Mouse (Mus musculus) lung, postnatal 4 days (tissue): ENCODE measurements around the gene Tbc1d2b.

Source experiments
- DNase-seq, 2 experiments: peaks; one replicate each; pipeline ENCODE4 v3.0.0; 2021

The Tbc1d2b gene

DNA sequence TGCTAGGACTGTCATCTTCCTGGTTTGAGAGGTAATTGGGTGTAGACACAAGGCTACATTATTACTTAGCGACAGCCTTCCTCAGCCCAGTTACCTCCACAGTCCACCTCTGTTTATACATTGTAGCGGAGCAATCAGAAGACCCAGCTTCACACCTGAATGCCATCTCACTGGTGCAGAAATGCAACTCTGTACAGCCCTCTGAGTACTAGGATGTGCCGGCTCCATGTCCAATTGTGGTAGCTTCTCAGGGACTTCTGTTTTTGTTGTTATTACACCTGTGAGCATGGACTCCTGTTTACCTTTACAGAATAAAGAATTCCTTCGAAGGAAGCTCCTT lies 7.3 kb downstream of the Tbc1d2b start:
- no peak for DNase-seq

DNA sequence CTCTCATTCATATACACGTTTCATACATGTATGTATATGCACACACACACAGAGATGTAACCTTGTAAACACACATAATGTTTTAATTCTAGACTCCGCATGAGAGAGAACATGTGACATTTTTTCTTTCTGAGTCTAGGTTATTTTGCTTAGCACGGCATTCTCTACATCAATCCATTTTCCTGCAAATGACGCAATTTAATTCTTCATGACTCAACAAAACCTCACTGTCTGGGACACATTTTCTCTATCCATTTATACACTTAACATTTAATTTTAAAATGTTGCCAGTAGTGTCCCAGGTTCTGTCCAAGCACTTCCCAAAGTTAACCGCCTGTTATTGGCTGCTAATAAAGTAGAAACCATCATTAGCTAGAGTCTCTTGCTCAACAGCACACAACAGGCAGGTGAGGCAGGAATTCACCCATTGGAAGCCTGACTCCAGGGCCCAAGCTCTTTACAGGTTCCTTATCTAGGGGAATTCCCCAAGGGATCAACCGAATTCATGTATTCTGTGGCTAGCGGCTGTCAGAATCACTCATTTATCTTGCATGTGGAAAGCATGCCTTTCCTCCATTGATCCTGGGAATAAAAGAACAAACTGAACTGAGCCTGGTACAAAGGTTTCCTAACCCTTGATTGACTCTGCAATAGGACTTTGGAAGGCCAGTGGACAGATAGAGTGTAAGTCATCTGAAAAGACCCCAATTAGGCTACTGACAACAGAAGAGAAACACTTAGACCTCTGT lies 7.8 kb downstream of the Tbc1d2b start:
- no peak for DNase-seq

DNA sequence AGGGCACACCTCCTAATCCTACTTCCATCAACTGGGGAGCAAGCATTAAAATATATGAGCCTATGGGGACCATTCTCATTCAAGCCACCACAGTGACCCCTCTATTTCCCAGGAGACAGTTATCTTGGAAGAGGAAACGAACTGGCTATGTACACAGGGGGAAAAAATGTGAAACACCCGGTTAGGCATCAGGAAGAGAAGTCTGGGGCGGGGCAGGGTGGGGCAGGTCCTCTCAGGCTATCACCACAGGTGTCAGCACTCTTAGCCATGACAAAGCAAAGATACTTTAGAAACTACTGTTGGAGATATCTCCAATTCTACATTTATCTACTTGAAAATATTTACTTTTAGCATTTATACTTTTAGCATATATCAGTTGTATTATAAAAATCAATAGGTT lies 8.5 kb downstream of the Tbc1d2b start:
- DNase-seq: no peak

DNA sequence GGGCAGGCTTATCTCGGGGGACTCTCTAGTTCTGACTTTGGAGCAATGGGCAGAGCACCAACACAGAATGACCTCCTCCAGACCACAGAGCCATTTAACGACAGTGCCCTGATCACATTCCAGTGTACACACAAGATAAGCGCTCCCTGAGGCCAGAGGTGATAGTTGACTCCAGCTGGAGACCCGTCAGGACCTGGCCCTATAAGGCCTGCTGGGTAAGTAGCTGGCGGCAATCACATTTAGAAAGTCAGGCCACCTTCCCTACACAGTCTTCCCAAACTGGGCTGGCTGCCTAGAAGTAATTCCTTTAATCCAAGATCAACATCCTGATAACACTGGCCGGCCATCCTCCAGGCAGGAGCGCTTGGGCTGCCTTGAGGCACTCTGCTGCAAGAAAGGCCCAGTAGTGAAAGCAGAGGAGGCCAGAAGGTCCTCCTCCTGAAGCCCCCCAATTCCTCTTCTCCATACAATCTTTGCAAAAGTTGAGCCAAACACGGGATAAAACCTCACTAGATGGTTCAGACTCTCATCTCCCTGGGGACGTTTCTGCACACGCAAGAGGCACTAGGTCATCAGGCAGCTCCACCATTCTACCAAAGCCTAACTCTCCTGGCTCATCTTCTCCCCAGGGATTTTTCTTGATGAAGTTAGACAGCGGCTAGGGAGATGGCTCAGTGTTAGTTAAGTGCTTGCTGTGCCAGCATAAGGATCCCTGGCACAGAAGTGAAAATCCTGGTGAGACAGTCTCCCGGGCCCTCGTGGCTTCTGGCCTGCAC lies 9.8 kb downstream of the Tbc1d2b start:
- DNase-seq: peak; percentile 32 to 48

DNA sequence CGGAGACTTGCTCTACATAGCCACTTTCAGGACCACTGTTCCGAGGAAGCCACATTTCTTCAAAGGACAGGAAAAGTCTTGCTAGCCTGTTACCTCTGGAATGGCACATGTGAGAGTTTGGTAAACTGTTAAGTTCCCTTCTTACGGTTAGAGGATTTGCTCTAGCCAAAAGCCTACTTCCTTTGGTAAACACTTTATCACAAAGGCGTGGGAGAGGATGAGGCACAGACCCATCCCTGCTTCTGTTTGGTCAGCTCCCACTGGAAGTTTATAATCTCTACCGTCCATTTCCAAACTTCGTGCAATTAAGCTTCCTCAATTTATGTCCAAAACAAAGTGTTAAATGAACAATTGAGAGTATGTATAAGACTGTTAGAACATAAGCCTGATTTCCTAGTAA lies 10.5 kb downstream of the Tbc1d2b start:
- no peak for DNase-seq

DNA sequence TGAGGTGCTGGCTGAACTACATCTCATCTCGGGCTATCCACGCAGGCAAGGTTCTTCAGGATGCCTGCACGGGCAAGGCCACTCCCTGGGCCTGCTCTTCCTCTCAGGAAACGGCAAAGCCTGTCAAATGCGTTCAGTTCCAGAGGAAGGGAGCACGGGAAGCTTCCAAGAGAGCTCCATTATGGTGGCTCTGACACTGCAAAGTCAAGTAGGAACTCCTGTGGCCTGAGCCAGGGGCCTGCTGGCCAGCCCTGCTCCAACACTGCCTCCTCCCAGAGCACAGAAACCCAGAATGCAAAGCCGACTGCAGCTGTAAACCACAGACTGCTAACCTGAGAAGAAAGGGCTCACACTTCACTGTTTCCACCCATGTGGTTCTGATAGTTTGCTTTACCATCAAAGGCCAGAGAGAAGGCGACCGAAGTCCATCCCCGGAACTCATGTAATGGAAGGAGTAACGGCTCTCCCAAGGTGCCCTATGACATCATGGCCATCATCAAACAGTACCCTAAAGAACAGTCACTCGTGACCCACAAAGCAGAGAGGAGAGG lies 11.1 kb downstream of the Tbc1d2b start:
- DNase-seq: no peak

DNA sequence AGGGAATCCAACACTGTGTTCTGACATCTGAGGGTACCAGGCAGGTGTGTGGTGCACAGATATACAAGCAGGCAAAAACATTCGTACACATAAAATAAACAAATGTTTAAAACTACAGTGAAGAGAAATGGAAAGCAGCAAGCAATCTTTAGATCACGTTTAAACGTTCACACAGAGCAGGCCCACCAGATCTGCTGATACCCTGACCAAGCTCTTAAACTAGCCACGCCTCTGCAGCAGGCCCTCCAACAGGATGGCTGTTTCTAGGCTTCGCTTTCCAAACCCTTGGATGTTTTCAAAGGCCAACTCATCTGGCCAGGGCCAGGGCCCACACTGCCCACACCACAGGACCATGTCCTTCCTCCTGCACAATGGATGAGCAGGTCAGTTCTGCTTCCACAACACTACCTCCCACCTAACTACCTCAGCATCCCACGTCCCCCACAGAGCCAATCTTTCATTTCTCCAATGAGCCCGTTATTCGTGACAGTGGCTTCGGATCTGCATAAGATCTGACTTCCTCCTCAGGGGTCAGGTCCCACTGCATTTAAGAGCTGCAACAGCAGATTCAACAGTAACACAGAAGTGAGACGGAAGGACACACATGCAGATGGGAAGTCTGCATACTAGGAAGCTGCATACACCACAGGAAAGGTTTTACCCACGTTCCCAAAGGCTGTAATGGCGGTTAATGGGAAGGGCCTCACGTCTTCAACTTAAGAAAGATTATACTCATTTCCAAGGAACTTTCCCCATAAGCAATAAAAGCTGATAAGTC lies 12.7 kb downstream of the Tbc1d2b start:
- DNase-seq: no peak

DNA sequence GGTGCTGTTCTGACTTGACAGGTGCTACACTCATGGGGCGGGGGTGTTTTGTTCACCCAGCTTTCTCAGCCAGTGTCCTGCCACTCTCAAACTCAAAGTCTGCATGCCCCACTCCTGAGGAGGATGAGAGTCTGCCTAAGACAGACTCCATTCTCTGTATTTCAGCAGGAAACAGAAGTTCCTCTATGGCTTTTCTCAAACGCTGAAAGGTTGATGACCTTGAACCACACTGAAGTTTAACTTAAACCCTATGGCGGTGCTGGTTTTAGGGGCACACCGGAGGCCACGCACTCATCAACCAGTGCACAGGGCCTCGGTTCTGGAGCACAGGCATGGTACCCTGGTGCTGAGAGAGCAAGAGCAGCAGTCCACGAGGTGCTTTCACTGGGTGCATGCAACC lies 13.4 kb downstream of the Tbc1d2b start:
- DNase-seq: no peak

DNA sequence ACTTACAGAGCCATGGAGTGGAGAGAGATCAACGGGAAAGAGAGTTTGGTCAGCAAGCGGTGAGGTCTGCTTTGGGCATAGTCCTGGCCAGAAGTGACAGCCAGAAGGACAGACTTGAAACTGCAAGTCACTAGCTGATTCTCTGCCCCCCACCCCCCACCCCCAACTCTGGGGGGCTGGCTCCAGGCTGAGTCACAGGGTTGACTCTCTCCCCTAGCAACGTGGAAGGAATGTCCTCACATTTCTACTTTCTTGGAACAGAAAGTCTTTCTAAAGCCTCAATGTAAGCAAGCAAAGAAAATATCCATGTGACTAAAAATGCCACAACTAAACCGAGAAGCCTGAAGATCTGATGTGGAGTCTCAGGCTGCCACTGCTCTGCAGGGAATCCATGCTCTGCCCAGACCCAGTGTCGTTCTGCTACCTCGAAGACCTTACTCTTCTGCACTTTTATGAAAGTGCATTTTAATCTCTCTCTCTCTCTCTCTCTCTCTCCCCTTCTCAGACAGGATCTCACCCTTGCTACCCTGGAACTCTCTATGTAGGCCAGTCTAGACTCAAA lies 14.7 kb downstream of the Tbc1d2b start:
- DNase-seq: no peak

DNA sequence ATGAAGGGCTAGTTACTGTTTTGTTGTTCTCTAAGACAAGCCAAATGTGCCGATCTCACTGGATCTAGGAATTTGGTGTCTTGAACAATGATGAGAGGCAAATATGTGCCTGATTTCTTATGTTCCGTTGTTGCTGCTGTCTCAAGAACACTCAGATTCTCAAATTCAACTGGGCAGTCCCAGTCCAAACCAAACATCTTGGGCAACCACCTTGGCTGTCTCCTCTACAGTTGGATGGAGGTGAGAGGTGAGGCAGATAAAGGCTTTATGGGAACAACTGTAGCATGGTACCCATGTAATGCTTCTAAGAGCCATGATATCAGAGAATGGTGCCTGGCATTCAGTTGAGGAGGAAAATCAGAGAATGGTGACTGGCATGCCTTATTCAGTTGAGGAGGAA lies 17.4 kb downstream of the Tbc1d2b start:
- DNase-seq: no peak

DNA sequence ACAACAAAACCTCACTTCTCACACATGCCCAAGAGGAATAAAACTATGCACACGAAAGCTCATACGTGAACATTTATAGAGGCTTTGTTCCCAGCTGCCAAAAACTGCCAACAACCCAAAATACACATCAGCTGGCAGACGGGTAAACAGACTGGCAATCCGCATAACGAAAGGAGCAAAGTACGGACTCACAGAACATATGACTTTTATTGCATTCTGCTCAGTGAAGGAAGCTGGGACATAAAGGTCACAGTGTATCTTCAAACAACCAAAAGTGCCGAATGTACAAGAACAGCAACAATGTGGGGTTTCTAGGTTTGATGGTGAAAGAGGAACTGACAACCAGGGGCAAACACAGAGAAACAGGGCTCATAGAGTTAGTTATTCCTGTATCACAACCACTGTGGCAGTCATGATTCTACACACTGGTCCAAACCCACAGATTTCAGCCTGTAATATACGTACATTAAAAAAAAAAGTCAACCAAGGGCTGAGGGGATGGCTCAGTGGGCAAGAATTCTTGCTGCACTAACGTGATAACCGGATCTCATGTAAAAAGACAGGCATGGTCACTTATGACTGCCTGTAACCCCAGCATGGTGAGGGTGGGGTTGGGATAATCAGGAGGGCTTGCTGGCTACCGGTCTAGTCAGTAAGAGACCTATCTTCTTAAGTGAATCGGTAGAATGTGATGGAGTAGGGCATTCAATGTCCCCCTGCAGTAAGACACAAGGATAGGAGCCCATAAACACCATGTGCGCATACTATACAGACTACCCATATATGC lies 19.4 kb downstream of the Tbc1d2b start:
- DNase-seq: no peak

DNA sequence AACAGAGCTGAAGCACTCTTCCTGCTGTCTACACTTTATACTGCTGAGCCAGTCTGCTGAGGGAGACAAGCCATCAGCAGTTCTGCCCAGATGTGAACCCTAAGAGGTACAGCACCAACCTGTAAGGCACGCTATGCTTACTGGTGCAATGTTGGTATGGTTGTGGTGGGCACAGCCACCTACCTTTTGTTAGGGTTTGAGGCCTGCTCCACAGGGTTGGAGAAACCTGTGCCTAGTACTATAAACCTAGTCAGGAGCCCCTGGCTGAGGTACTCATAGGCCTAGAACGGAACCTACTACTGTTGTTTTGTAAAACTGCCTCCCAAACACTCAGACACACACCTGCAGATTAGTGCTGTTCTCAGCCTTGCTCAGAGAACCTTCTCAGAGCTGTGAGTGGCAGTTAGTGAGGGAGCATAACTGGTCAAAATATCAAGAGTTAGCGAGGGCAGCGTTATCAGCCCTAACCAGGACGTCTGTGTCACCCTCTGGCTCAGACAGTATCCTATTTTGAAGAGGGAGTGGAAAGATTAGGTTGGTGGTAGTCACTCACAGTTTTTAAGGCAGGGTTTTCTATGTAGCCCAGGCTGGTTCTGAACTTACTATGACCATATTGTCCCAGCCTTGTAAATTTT lies 20.3 kb downstream of the Tbc1d2b start:
- no peak for DNase-seq

DNA sequence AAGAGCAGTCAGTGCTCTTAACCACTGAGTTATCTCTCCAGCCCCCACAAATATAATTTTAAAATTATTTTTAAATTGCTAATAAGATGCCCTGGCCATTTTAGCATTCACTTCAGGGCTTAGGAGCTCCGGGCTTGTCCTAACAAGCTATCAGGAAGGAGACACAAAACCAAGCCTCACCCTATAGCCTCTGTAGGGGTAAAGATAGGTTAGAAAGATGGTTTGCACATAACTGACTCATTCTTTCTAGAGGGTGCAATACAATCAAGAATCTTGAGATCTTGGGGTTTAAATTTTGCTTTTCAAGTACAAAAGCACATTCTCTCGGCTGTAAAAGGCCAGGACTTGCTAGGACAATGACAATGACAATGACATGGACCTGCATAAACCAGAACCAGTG lies 21.6 kb downstream of the Tbc1d2b start:
- DNase-seq: no peak

DNA sequence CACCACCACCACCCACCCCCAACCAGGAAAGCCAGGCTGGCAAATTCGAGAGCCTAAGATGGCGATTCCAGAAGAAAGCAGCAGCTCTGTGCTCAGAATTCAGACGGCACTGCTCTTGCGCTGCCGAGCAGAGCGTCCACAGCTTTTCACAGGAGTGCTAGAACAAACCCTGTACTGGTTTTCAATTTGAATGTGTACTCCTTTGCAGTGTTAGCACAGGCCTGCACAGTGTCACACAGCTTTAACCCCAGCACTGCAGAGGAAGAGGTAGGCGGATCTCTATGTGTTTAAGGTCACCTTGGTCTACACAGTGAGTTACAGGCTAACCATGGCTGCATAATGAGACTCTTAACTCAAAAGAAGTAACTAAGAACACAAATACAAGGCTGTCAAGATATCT lies 22.3 kb downstream of the Tbc1d2b start:
- DNase-seq: no peak

DNA sequence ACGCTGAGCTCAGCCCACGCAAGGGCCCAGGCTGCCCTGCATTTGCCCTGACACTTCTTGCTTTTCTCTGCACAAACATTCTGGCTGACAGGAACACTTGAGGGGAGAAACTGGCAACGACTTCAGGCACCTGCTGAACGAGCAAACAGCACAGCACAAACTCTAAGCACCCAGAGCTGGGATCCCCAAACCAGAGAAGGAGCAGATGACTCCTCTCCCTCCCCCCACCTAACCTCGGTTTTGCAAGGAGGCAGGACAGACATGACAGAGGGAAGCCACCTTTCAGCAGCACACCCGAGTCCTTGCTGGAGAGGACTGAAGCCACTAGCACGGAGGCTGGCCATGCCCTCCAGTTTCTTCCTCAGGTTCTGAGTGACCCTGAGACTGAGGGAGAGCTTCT lies 23.3 kb downstream of the Tbc1d2b start:
- DNase-seq: no peak

DNA sequence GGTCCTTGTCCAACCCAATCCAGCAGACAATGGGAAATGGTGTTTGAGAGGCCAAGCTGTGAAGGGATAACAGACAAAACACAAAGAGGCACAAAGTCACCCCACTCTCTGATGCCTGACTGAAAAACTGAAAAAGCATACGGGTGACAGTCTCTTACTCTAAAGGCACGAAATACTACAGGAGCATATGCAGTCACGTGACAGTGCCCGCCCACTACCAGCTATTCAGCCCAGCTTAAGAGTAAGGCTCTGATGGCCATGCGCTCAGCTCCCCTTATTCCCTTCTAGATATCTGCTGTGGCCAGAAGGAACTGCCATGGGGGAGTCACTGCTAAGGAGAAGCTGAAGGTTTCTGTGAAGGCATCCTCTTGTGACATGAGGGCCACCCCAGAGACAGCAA lies 24.8 kb downstream of the Tbc1d2b start:
- no peak for DNase-seq

DNA sequence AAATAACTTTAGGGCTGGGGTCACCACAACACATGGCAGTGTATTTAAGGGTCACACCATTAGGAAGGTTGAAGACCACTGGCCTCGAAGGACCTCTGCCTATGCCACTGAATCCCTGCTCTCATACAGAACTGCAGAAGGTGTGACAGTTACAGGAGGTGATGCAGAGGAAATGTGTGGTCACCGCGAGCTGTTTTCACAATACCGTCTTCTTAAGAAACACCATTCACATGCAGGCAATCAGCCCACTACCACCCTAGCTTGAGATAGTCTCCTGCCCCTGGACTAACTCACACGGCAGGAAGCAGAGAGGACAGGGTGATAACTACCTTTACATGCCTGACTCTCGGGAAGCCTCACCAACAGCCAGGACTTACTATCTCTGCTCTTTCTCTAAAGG lies 25.4 kb downstream of the Tbc1d2b start:
- DNase-seq: no peak

DNA sequence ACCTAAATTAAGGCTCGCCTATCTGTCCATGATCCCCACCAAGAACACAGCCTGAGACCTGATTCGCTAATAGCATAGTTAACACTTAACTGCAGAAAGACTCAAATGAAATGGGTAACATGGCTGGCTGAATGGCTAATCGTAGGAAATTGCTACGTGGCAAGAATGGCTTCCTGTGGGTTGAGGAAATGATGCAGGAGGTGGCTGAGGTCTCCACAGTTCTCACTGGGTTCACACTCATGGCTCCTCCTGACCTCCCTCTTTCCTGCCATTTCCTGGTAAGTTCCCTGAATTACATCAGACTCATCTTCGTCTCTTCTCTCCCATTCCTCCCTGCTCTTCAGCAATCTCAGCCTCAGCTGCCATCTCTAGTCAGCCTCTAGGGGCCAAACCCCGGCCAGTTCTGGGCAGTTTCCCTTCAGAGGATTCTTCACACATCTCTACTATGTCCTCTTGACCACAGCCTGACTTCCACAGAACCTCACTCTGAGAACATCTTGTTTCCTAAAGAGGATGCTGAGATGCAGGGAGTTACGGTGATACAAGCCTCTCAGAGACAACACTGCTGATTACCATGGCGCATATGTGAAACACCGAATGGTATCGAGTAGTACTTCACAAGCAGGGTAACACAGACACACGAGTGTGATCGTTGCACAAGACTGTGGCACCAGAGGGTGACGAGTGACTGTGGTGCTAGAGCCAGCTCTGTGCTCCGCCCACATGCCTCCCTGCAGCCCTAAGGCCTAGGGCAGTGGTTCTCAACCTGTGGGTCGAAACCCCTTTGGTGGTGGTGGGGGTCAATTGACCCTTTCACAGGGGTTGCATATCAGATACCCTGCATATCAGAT lies 26.1 kb downstream of the Tbc1d2b start:
- DNase-seq: no peak

DNA sequence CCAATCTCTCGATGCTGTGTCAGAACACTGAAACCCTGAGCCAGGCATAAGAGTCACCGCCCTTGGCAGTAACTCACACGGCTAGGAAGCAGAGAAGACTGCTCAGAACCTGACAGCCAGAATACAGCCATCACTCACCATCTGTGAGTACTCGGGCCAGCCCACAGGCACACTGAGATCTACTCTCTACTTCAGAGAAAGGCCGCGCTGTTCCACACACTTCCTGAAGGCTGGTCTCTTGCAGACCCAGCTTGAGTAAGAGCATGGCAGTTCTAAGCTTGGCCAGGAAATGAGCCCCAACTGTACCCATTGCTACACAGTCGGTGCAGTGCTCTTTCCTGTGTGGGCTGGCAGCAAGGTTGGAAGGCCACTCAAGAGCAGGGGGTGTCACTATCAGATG lies 27.7 kb downstream of the Tbc1d2b start:
- DNase-seq: peak; percentile 35 to 49

DNA sequence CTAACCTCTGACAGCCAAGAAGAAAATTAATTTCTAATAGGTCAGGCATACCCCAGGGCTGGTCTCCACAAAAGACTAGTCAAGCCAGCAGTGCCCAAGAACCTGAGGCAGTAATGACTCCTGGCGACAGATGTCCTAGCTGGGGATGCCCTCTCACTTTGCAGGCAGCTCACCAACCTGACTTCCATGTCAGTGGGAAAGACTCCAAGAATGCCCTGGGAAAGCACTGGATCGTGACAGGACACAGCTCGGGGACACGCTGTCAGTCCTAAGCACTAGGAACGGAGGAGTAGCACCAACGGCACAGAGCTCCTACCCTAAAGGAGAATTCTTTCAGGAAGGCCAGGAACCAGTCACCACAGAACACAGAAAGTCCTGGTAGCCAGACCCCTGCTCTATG lies 28.3 kb downstream of the Tbc1d2b start:
- DNase-seq: no peak

DNA sequence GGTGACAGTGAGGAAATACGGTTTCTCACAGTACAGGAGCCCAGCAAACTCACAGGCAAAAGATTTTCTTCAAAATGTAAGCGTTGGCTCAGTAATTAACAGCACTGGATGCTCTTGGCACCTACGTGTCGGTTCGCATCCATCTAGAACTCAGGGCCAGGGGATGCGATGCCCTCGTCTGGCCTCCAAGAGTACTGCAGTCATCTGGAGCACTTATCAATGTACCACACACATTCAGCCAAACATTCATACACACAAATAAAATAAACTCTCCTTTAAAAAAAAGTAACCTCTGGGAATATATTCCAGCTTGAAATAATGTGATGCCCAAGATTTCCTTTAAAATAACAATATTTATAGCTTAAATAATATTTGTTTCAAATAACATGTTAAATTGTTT lies 29.0 kb downstream of the Tbc1d2b start:
- no peak for DNase-seq
